Mouse (Mus musculus) ES-Bruce4 (cell line): ENCODE measurements around the gene Surf2.

Experiments used
- CTCF ChIP-seq: IDR thresholded peaks from one replicate; pipeline ENCODE4 v1.8.1; 2011; ENCODE audit warnings: low read depth, low read length
- POLR2A ChIP-seq: IDR thresholded peaks from one replicate; pipeline ENCODE4 v1.8.1; 2011; ENCODE audit warnings: low read length; ENCODE audit not compliant: insufficient read depth

DNA sequence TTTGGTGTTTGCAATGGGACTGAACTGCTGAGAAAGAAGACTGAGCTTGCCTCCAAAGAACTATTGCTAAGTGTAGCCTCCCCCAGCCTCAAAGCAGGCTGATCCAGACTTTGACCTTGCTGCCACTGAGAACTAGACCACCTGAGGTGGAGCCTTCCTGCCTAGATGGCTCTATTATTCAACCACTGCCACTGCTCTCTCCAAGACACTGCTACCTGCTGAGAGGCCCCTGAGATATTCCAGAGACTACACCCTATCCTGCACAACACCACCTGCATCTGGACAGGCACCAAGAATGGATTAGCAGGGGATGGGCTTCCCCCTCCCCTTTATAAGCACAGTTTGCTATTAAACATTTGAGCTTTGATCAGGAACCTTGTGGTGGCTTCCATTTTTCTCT lies 37.6 kb upstream of the Surf2 start:
- TF ChIP-seq CTCF (no peak), POLR2A (no peak)
